Mouse (Mus musculus): ENCODE results near the gene D630045J12Rik.

D630045J12Rik gene

GRCm38 (mm10) chr6:38087242-38088026 lies 166.4 kb downstream of the D630045J12Rik start:
- no peak for DNase-seq

GRCm38 (mm10) chr6:38083204-38083603 lies 170.6 kb downstream of the D630045J12Rik start:
- no peak for DNase-seq

- no peak for DNase-seq
Observed at GRCm38 (mm10) chr6:38081727-38082341, 172.0 kb downstream of the D630045J12Rik start.

- no peak for DNase-seq
Observed at GRCm38 (mm10) chr6:38080364-38080763, 173.4 kb downstream of the D630045J12Rik start.

- no peak for DNase-seq
Observed at GRCm38 (mm10) chr6:38073592-38073991, 180.2 kb downstream of the D630045J12Rik start.

All from thymus, adult 18-20 months (tissue).